10 mouse cellular contexts compared by ENCODE assay signal in genomic region chr14:54817791-54818190, GRCm38 (mm10). TPM values are rescaled to one million over a fixed set of nuclear protein-coding genes. Genes with fewer than 3 reads are reported as not detected.
DNase-seq lines count a peak whose midpoint lies in the region; ATAC-seq and TF ChIP-seq lines count a peak whose summit lies in the region.
"Had no signal": no experiment of that assay in that cellular context is flagged by ENCODE, and none has a peak within 500 bp of the region (broad histone marks: within the 10 kb centered on the region; RNA-seq: fewer than 3 reads in every experiment).

No protein-coding gene starts in this region.

- peak; percentile 85 for ATAC-seq in forebrain, postnatal 0 days
- no peak for ATAC-seq in forebrain, embryonic 11.5 days (replicated peaks; ENCODE audit: low FRiP score)
- no peak for ATAC-seq in midbrain, postnatal 0 days (ENCODE audit: low FRiP score)
- no peak for ATAC-seq in activated CD4-positive, CD25-positive, alpha-beta regulatory T cell, adult 4 months

- no peaks in the 10 kb centered on the region for H3K9me3 ChIP-seq in forebrain, postnatal 0 days (ENCODE audit: low read length)
- H3K9me3 ChIP-seq in forebrain, embryonic 11.5 days (ENCODE audit: control insufficient read depth, low read length) = no peaks in the 10 kb centered on the region
- H3K9me3 ChIP-seq in midbrain, postnatal 0 days (ENCODE audit: low read length) = no peaks in the 10 kb centered on the region
- H3K9me3 ChIP-seq in midbrain, embryonic 10.5 days (replicated peaks) = no peaks in the 10 kb centered on the region
- H3K9me3 ChIP-seq: neural tube, embryonic 13.5 days had no signal

- no peak overlapping the region for H3K27ac ChIP-seq in forebrain, postnatal 0 days (ENCODE audit: low read depth, low read length)
- no peak overlapping the region for H3K27ac ChIP-seq in forebrain, embryonic 11.5 days (ENCODE audit: low read depth, low read length)
- no peak overlapping the region for H3K27ac ChIP-seq in midbrain, postnatal 0 days (ENCODE audit: low read depth, low read length)
- H3K27ac ChIP-seq in midbrain, embryonic 10.5 days (replicated peaks) = no peak overlapping the region
- H3K27ac ChIP-seq: neural tube, embryonic 13.5 days had no signal

- H3K4me2 ChIP-seq in forebrain, postnatal 0 days (ENCODE audit: low read depth) = no peak overlapping the region
- no peak overlapping the region for H3K4me2 ChIP-seq in forebrain, embryonic 11.5 days (ENCODE audit: low read depth, low read length, severe bottlenecking)
- H3K4me2 ChIP-seq in midbrain, postnatal 0 days (ENCODE audit: low read depth, low read length, poor library complexity, severe bottlenecking) = no peak overlapping the region
- H3K4me2 ChIP-seq: neural tube, embryonic 13.5 days had no signal

- peak; percentile 80 for TF ChIP-seq CTCF in forebrain, postnatal 0 days (IDR thresholded peaks at IDR 0.05; ENCODE audit: low read depth)
- peak; percentile 75 for TF ChIP-seq CTCF in midbrain, postnatal 0 days (IDR thresholded peaks at IDR 0.05)

- H3K9ac ChIP-seq in forebrain, postnatal 0 days = no peak overlapping the region
- H3K9ac ChIP-seq in forebrain, embryonic 11.5 days (ENCODE audit: low read length) = no peak overlapping the region
- no peak overlapping the region for H3K9ac ChIP-seq in midbrain, postnatal 0 days (replicated peaks; ENCODE audit: low read length, poor library complexity, severe bottlenecking)
- H3K9ac ChIP-seq: neural tube, embryonic 13.5 days had no signal

- no peaks in the 10 kb centered on the region for H3K4me1 ChIP-seq in forebrain, postnatal 0 days (ENCODE audit: insufficient read depth)
- H3K4me1 ChIP-seq in forebrain, embryonic 11.5 days (replicated peaks; ENCODE audit: control insufficient read depth, insufficient read depth, low read length) = no peaks in the 10 kb centered on the region
- H3K4me1 ChIP-seq in midbrain, postnatal 0 days (ENCODE audit: insufficient read depth, low read length) = no peaks in the 10 kb centered on the region
- no peaks in the 10 kb centered on the region for H3K4me1 ChIP-seq in midbrain, embryonic 10.5 days
- H3K4me1 ChIP-seq: neural tube, embryonic 13.5 days had no signal

- no peak overlapping the region for H3K4me3 ChIP-seq in forebrain, postnatal 0 days (ENCODE audit: low read depth, low read length)
- no peak overlapping the region for H3K4me3 ChIP-seq in forebrain, embryonic 11.5 days (ENCODE audit: low read depth, low read length)
- H3K4me3 ChIP-seq in midbrain, postnatal 0 days (ENCODE audit: low read depth, low read length) = no peak overlapping the region
- no peak overlapping the region for H3K4me3 ChIP-seq in midbrain, embryonic 10.5 days
- H3K4me3 ChIP-seq: neural tube, embryonic 13.5 days had no signal

- H3K27me3 ChIP-seq in forebrain, postnatal 0 days (ENCODE audit: insufficient read depth, low read length) = no peaks in the 10 kb centered on the region
- no peaks in the 10 kb centered on the region for H3K27me3 ChIP-seq in forebrain, embryonic 11.5 days (ENCODE audit: control insufficient read depth, insufficient read depth, low read length)
- H3K27me3 ChIP-seq in midbrain, postnatal 0 days (ENCODE audit: insufficient read depth, low read length) = no peaks in the 10 kb centered on the region
- H3K27me3 ChIP-seq in midbrain, embryonic 10.5 days (ENCODE audit: low read depth, poor library complexity, severe bottlenecking) = no peaks in the 10 kb centered on the region
- H3K27me3 ChIP-seq: neural tube, embryonic 13.5 days had no signal

- no peaks in the 10 kb centered on the region for H3K36me3 ChIP-seq in forebrain, postnatal 0 days (ENCODE audit: insufficient read depth)
- no peaks in the 10 kb centered on the region for H3K36me3 ChIP-seq in forebrain, embryonic 11.5 days (ENCODE audit: control insufficient read depth, insufficient read depth, low read length)
- no peaks in the 10 kb centered on the region for H3K36me3 ChIP-seq in midbrain, postnatal 0 days (ENCODE audit: insufficient read depth, low read length)
- no peaks in the 10 kb centered on the region for H3K36me3 ChIP-seq in midbrain, embryonic 10.5 days
- H3K36me3 ChIP-seq: neural tube, embryonic 13.5 days had no signal

- WGBS in forebrain, postnatal 0 days = 32% methylated on average over 2 of the region's 2 CpGs
- 53% methylated on average over 2 of the region's 2 CpGs for WGBS in forebrain, embryonic 11.5 days
- WGBS in midbrain, postnatal 0 days = 54% methylated on average over 2 of the region's 2 CpGs
- WGBS in midbrain, embryonic 10.5 days = 51% methylated on average over 2 of the region's 2 CpGs

- DNase-seq in forebrain, postnatal 0 days = peak; percentile 69
- DNase-seq in forebrain, embryonic 11.5 days (ENCODE audit: low spot score) = no peak
- DNase-seq in midbrain, postnatal 0 days (ENCODE audit: low spot score) = peak; percentile 45
- DNase-seq in midbrain, embryonic 10.5 days (ENCODE audit: low spot score) = no peak
- DNase-seq in cerebellum, postnatal 25 days = peak; percentile 58 to 72
- peak; percentile 48 to 63 for DNase-seq in kidney, postnatal 25 days
- peak; percentile 47 to 55 for DNase-seq in right cerebral cortex, postnatal 10 days (ENCODE audit: low spot score in 2 of 2)

RNA-seq across cellular contexts. Expression of gene Rnf212b, which starts 3.9 kb away (rescaled TPM):
- total RNA-seq in forebrain, postnatal 0 days (2014; rRNA removed) = not detected in 2 replicates
- not detected in 2 replicates for polyA plus RNA-seq in forebrain, postnatal 0 days (2015; fragmentation: Nextera tagmentation; extraction: Ambion mirVana)
- polyA plus RNA-seq in forebrain, embryonic 11.5 days (2014; fragmentation: Nextera tagmentation; extraction: Ambion mirVana) = not detected in 2 replicates
- total RNA-seq in midbrain, postnatal 0 days (2014; rRNA removed) = 0.38 TPM in 1 of 2 replicates, not detected in the other
- polyA plus RNA-seq in midbrain, postnatal 0 days (2015; fragmentation: Nextera tagmentation; extraction: Ambion mirVana) = not detected in 2 replicates
- not detected in 2 replicates for polyA plus RNA-seq in midbrain, embryonic 10.5 days (2016; fragmentation: Nextera tagmentation; extraction: Ambion mirVana)
- not detected for polyA plus RNA-seq in activated CD4-positive, CD25-positive, alpha-beta regulatory T cell, adult 4 months (2017; shearing (Covaris generic))
- polyA plus RNA-seq: intestine, embryonic 14.5 days; neural tube, embryonic 13.5 days had no signal

RNA-seq across cellular contexts. Expression of gene Slc7a8, which starts 36.0 kb away (rescaled TPM):
- total RNA-seq in forebrain, postnatal 0 days (2014; rRNA removed) = 11.8 and 13.3 TPM in 2 replicates
- polyA plus RNA-seq in forebrain, postnatal 0 days (2015; fragmentation: Nextera tagmentation; extraction: Ambion mirVana) = 12.5 and 14.5 TPM in 2 replicates
- 1.5 and 2.1 TPM in 2 replicates for polyA plus RNA-seq in forebrain, embryonic 11.5 days (2014; fragmentation: Nextera tagmentation; extraction: Ambion mirVana)
- 10.3 and 11.3 TPM in 2 replicates for total RNA-seq in midbrain, postnatal 0 days (2014; rRNA removed)
- polyA plus RNA-seq in midbrain, postnatal 0 days (2015; fragmentation: Nextera tagmentation; extraction: Ambion mirVana) = 8.8 and 9.7 TPM in 2 replicates
- 1.8 and 2.4 TPM in 2 replicates for polyA plus RNA-seq in midbrain, embryonic 10.5 days (2016; fragmentation: Nextera tagmentation; extraction: Ambion mirVana)
- polyA plus RNA-seq in activated CD4-positive, CD25-positive, alpha-beta regulatory T cell, adult 4 months (2017; shearing (Covaris generic)) = not detected

RNA-seq across cellular contexts. Expression of gene Homez, which starts 53.0 kb away (rescaled TPM):
- total RNA-seq in forebrain, postnatal 0 days (2014; rRNA removed) = 7.1 and 7.2 TPM in 2 replicates
- polyA plus RNA-seq in forebrain, postnatal 0 days (2015; fragmentation: Nextera tagmentation; extraction: Ambion mirVana) = 2.7 and 6.9 TPM in 2 replicates
- 15.7 and 16.1 TPM in 2 replicates for polyA plus RNA-seq in forebrain, embryonic 11.5 days (2014; fragmentation: Nextera tagmentation; extraction: Ambion mirVana)
- 6.9 and 9.4 TPM in 2 replicates for total RNA-seq in midbrain, postnatal 0 days (2014; rRNA removed)
- polyA plus RNA-seq in midbrain, postnatal 0 days (2015; fragmentation: Nextera tagmentation; extraction: Ambion mirVana) = 8.0 and 9.6 TPM in 2 replicates
- polyA plus RNA-seq in midbrain, embryonic 10.5 days (2016; fragmentation: Nextera tagmentation; extraction: Ambion mirVana) = 25.7 and 26.8 TPM in 2 replicates
- polyA plus RNA-seq in activated CD4-positive, CD25-positive, alpha-beta regulatory T cell, adult 4 months (2017; shearing (Covaris generic)) = 1 to 10 TPM; 5.1 to 8.0 TPM

RNA-seq across cellular contexts. Expression of gene Ppp1r3e, which starts 59.6 kb away (rescaled TPM):
- 17.4 and 19.7 TPM in 2 replicates for total RNA-seq in forebrain, postnatal 0 days (2014; rRNA removed)
- 2.3 and 3.3 TPM in 2 replicates for polyA plus RNA-seq in forebrain, postnatal 0 days (2015; fragmentation: Nextera tagmentation; extraction: Ambion mirVana)
- polyA plus RNA-seq in forebrain, embryonic 11.5 days (2014; fragmentation: Nextera tagmentation; extraction: Ambion mirVana) = 0.69 and 1.4 TPM in 2 replicates
- 27.1 and 37.2 TPM in 2 replicates for total RNA-seq in midbrain, postnatal 0 days (2014; rRNA removed)
- 2.8 and 4.1 TPM in 2 replicates for polyA plus RNA-seq in midbrain, postnatal 0 days (2015; fragmentation: Nextera tagmentation; extraction: Ambion mirVana)
- polyA plus RNA-seq in midbrain, embryonic 10.5 days (2016; fragmentation: Nextera tagmentation; extraction: Ambion mirVana) = 0.31 and 0.81 TPM in 2 replicates
- polyA plus RNA-seq in activated CD4-positive, CD25-positive, alpha-beta regulatory T cell, adult 4 months (2017; shearing (Covaris generic)) = under 1 TPM in 1 of 2 experiments, not detected in 1; 0.93 TPM

Comparison
In these comparisons a context has a peak if more than half of its experiments do, and no peak if none do; other contexts are left out.
1. DNase-seq: peak in forebrain, postnatal 0 days (single experiment), midbrain, postnatal 0 days (single experiment), cerebellum, postnatal 25 days (2 of 2), kidney, postnatal 25 days (2 of 2) and right cerebral cortex, postnatal 10 days (2 of 2); none in forebrain, embryonic 11.5 days (single experiment) and midbrain, embryonic 10.5 days (single experiment).